Mouse (Mus musculus) adrenal gland, adult 10 weeks (tissue): ENCODE results near the gene Sec61a1. TPM values are rescaled to one million over a fixed set of nuclear protein-coding genes. Genes with fewer than 3 reads are reported as not detected.

Experiments used
- polyA plus RNA-seq: library from polyadenylated mRNA; stranded (reverse); fragments of 350-450 nt; fragmentation: Illumina TruSeq; extraction: RNeasy Lipid Tissue Mini Kit (QIAGEN cat#74804); gene quantifications from one replicate; pipeline ENCODE4 v1.2.3, GENCODE M21; 2014; ENCODE audit warnings: low read depth, low replicate concordance

Gene Sec61a1
- polyA plus RNA-seq, result 173 TPM

DNA sequence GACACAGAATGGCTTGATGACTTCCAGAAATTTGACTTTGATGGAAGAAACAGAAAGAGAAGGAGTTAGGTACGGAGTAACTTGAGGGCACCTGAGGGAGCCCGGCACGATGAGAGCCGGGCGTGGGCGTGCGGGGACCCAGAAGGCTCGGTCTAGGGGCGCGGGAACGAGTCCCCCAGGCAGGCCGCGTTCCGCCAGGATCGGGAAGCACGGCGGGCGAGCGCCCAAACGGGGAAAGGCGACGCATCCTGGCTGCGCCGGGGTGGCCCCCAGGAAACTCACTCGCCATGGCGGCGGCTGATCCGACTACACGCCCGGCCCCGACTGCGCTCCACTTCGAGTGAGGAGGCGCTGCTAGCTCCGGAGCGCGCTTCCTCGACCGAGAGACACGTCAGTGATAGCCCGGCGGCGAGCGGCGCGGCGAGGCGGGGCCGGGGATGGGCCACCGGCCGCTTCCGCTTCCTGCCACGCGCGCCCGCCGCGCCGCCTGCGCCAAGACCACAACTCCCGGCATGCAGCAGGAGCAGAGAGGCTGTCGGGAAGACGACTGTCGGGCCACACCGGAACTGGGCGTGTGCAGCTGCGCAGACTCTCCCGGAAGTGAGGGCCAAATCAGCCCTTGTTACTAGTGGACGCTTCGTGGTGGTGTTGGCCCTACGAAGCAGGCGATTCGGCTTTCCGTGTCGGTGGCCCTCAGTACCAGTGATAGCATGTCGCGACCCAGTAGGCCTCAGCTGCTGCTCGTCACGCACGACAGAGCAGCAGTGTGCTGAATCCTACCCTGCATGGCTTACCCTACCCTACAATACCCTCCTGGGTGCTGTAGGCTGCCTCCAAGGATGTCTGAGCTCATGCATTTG is at the start of gene Sec61a1:
Gene Sec61a1, minus strand, starts transcription at position 502 of the 860 bp plus-strand sequence.

DNA sequence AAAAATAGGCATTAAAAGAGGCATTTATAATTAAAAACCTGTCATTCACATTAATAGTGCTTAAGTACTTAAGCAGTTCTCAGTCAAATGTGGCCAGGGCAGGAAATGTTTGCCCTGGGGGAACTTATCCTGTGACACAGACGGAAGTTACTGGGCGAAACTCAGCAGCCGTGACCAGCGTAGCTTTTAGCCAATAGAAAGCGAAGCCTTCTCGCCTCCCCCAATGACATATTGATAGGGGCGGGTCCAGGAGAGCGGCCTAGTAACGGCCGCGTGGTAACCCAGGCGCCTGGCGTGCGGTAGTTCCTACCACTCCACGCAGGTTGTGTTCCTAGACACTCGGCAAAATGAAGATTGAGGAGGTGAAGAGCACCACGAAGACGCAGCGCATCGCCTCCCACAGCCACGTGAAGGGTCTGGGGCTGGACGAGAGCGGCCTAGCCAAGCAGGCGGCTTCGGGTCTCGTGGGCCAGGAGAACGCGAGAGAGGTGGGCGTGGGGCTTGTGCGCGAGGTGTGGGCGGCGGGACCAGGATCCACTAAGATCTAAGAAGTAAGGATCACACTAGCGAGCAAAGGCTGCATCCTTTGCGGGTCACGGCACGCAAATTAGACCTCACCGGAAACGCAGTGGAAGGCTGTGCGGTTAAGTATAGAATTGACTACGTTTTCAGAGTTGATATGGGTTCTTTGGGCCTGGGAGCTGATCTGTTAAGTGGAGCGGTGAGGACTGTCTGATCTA is 53.4 kb downstream of the Sec61a1 start, which contains the start of gene Ruvbl1:
Gene Ruvbl1, plus strand, starts transcription at position 229 of the 740 bp plus-strand sequence.

Other genes with a start within 250 kb of the Sec61a1 start
- gene Eefsec, start 72.4 kb downstream of the Sec61a1 start, polyA plus RNA-seq, result 1.5 TPM
- 9.4 TPM for gene Ruvbl1, start 53.5 kb downstream of the Sec61a1 start, polyA plus RNA-seq
- gene Kbtbd12, start 119.0 kb upstream of the Sec61a1 start, polyA plus RNA-seq, result not detected
- 28.2 TPM for gene Mgll, start 205.5 kb upstream of the Sec61a1 start, polyA plus RNA-seq